Mouse (Mus musculus): Measurements from ENCODE around the gene Sf1. TPM values are rescaled to one million over a fixed set of nuclear protein-coding genes. Genes with fewer than 3 reads are reported as not detected.

The Sf1 gene
- polyA plus RNA-seq, 1 experiment: 171 TPM

DNA sequence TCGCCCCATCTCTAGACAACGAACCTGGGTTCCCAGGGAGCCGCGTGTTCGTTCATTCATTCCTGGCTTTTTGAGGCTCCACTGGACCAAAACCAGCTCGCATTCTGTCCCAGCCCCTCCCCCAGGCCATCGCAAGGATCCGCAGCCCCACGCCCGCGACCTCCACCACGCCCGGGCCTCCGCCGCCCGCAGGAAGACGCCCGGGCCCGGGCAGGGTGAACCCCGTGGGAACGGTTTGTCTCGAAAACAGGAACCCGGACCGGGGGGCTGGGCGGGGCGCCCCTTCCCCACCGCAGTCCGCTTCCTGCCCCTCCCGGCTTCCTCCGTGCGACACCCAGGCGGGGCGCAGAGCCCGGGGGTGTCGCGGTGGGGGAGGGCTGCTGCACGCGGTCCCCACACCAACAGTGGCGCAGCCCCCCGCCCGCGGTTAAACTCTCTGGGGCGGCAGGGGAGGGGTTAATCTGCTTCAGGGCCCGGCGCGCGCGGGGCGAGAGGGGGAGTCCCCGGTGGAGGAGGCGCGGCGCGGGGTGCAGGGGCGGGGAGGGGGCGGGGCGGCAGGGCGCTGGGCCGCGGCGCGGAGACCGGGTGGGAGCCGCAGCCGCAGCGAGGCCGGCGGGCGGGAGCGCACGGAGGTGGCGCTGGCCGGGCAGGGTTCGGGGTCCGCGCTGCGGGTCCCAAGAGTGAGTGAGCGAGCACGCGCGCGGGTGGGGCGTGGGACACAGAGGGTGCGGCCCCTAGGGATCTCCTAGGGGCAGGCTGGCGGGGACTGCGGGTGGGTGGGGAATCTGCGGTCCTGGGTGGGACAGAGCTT, 36.0 kb downstream of the Sf1 start, which contains the start of gene Rasgrp2:
Gene Rasgrp2, plus strand, starts transcription at position 56 of the 811 bp plus-strand sequence.
- Histone ChIP-seq H3K27ac (ENCODE audit: insufficient read depth, low read depth, low read length) (peak within 1 kb of the TSS; percentile 35), H3K4me3 (ENCODE audit: low read depth, low read length) (peak within 1 kb of the TSS; percentile 71), H3K27me3 (ENCODE audit: control insufficient read depth, insufficient read depth, low read length) (peaks cover 30% of the 10 kb centered on the region), H3K36me3 (ENCODE audit: control insufficient read depth, insufficient read depth, low read length) (no peaks in the 10 kb centered on the region), H3K4me1 (ENCODE audit: control insufficient read depth, insufficient read depth, insufficient read length, low read length) (peaks cover 11% of the 10 kb centered on the region)
- TF ChIP-seq CTCF (IDR thresholded peaks at IDR 0.05; ENCODE audit: extremely low read depth, insufficient read length, insufficient replicate concordance, low read depth, low read length) (no peak), POLR2A (IDR thresholded peaks at IDR 0.05; ENCODE audit: low read depth, low read length) (no peak)
- 2% methylated on average over 86 of the region's 87 CpGs for WGBS

- H3K27ac ChIP-seq (ENCODE audit: insufficient read depth, low read depth, low read length): peak overlapping the region; percentile 22
- WGBS: 5% methylated on average over 29 of the region's 29 CpGs
- H3K4me3 ChIP-seq (ENCODE audit: low read depth, low read length): peak overlapping the region; percentile 71
- peaks cover 30% of the 10 kb centered on the region for H3K27me3 ChIP-seq (ENCODE audit: control insufficient read depth, insufficient read depth, low read length)
- H3K4me1 ChIP-seq (ENCODE audit: control insufficient read depth, insufficient read depth, insufficient read length, low read length): peaks cover 13% of the 10 kb centered on the region
- no peaks in the 10 kb centered on the region for H3K36me3 ChIP-seq (ENCODE audit: control insufficient read depth, insufficient read depth, low read length)
- TF ChIP-seq CTCF (IDR thresholded peaks at IDR 0.05; ENCODE audit: extremely low read depth, insufficient read length, insufficient replicate concordance, low read depth, low read length): no peak
- TF ChIP-seq POLR2A (IDR thresholded peaks at IDR 0.05; ENCODE audit: low read depth, low read length): no peak
Measured at GRCm38 (mm10) chr19:6400096-6401086, 36.9 kb downstream of the Sf1 start.

GRCm38 (mm10) chr19:6401131-6401815, 37.8 kb downstream of the Sf1 start:
- peaks cover 13% of the 10 kb centered on the region for H3K4me1 ChIP-seq (ENCODE audit: control insufficient read depth, insufficient read depth, insufficient read length, low read length)
- TF ChIP-seq CTCF (IDR thresholded peaks at IDR 0.05; ENCODE audit: extremely low read depth, insufficient read length, insufficient replicate concordance, low read depth, low read length): peak; percentile 78
- TF ChIP-seq POLR2A (IDR thresholded peaks at IDR 0.05; ENCODE audit: low read depth, low read length): no peak
- no peaks in the 10 kb centered on the region for H3K36me3 ChIP-seq (ENCODE audit: control insufficient read depth, insufficient read depth, low read length)
- H3K27ac ChIP-seq (ENCODE audit: insufficient read depth, low read depth, low read length): peak overlapping the region; percentile 53
- 1% methylated on average over 32 of the region's 32 CpGs for WGBS
- H3K27me3 ChIP-seq (ENCODE audit: control insufficient read depth, insufficient read depth, low read length): peaks cover 30% of the 10 kb centered on the region
- peak overlapping the region; percentile 60 for H3K4me3 ChIP-seq (ENCODE audit: low read depth, low read length)

GRCm38 (mm10) chr19:6401951-6402350, 38.5 kb downstream of the Sf1 start:
- 0 out of 2 replicates have a peak overlapping the region, but pooled peaks have one; percentile 53 for H3K27ac ChIP-seq (ENCODE audit: insufficient read depth, low read depth, low read length)
- no peaks in the 10 kb centered on the region for H3K36me3 ChIP-seq (ENCODE audit: control insufficient read depth, insufficient read depth, low read length)
- TF ChIP-seq POLR2A (IDR thresholded peaks at IDR 0.05; ENCODE audit: low read depth, low read length) (no peak), CTCF (IDR thresholded peaks at IDR 0.05; ENCODE audit: extremely low read depth, insufficient read length, insufficient replicate concordance, low read depth, low read length) (no peak)
- peaks cover 30% of the 10 kb centered on the region for H3K27me3 ChIP-seq (ENCODE audit: control insufficient read depth, insufficient read depth, low read length)
- 9% methylated on average over 9 of the region's 9 CpGs for WGBS
- peak overlapping the region; percentile 60 for H3K4me3 ChIP-seq (ENCODE audit: low read depth, low read length)
- H3K4me1 ChIP-seq (ENCODE audit: control insufficient read depth, insufficient read depth, insufficient read length, low read length): peaks cover 15% of the 10 kb centered on the region

GRCm38 (mm10) chr19:6403869-6404268, 40.4 kb downstream of the Sf1 start:
- H3K36me3 ChIP-seq (ENCODE audit: control insufficient read depth, insufficient read depth, low read length): no peaks in the 10 kb centered on the region
- peaks cover 23% of the 10 kb centered on the region for H3K27me3 ChIP-seq (ENCODE audit: control insufficient read depth, insufficient read depth, low read length)
- no peak overlapping the region for H3K4me3 ChIP-seq (ENCODE audit: low read depth, low read length)
- TF ChIP-seq POLR2A (IDR thresholded peaks at IDR 0.05; ENCODE audit: low read depth, low read length): no peak
- no peak for TF ChIP-seq CTCF (IDR thresholded peaks at IDR 0.05; ENCODE audit: extremely low read depth, insufficient read length, insufficient replicate concordance, low read depth, low read length)
- peaks cover 19% of the 10 kb centered on the region for H3K4me1 ChIP-seq (ENCODE audit: control insufficient read depth, insufficient read depth, insufficient read length, low read length)
- 85% methylated on average over 10 of the region's 10 CpGs for WGBS
- H3K27ac ChIP-seq (ENCODE audit: insufficient read depth, low read depth, low read length): no peak overlapping the region

DNA sequence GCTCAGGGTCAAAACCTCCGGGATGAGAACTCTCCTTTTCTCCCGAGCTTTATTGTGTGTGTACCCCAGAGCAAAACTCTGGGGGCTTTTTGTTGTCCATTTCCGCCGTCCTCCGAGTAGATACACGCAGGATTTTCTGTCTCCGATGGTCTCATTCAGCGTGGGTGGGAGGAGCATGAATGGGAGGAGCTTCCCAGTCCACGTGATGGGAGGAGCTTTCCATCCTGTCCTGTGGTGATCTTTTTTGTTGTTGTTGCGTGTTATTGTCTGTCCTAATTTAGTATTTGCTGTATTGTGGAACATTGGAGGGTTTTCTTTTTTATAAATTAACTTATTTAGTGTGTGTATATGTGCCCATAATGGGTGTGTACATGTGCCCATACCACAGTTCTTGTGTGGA, 41.9 kb downstream of the Sf1 start:
- Histone ChIP-seq H3K4me1 (ENCODE audit: control insufficient read depth, insufficient read depth, insufficient read length, low read length) (peaks cover 19% of the 10 kb centered on the region), H3K36me3 (ENCODE audit: control insufficient read depth, insufficient read depth, low read length) (no peaks in the 10 kb centered on the region), H3K4me3 (ENCODE audit: low read depth, low read length) (no peak overlapping the region), H3K27me3 (ENCODE audit: control insufficient read depth, insufficient read depth, low read length) (peaks cover 13% of the 10 kb centered on the region), H3K27ac (ENCODE audit: insufficient read depth, low read depth, low read length) (no peak overlapping the region)
- 69% methylated on average over 10 of the region's 10 CpGs for WGBS
- TF ChIP-seq POLR2A (IDR thresholded peaks at IDR 0.05; ENCODE audit: low read depth, low read length) (no peak), CTCF (IDR thresholded peaks at IDR 0.05; ENCODE audit: extremely low read depth, insufficient read length, insufficient replicate concordance, low read depth, low read length) (no peak)
